Mouse (Mus musculus) stomach, postnatal 0 days (tissue): Measurements from ENCODE around the gene Tsga10. TPM values are rescaled to one million over a fixed set of nuclear protein-coding genes. Genes with fewer than 3 reads are reported as not detected.

Experiments used
- ATAC-seq: fragments of 200-750 bp; cut with Nextera tagmentation; 2 replicates; pipeline ENCODE4 v1.8.0; 2017; ENCODE audit not compliant: low FRiP score, low TSS enrichment
- DNase-seq: peaks from one replicate; pipeline ENCODE4 v3.0.0-alpha.2; 2016; ENCODE audit warnings: low spot score
- H3K27ac ChIP-seq: fragments of 300-500 bp; sonication (generic); replicated peaks from 2 replicates; pipeline ENCODE4 v1.5.1; 2014; ENCODE audit warnings: mild to moderate bottlenecking, control low read depth
- H3K27me3 ChIP-seq: fragments of 300-500 bp; sonication (generic); 2 replicates; pipeline ENCODE4 v1.6.1; 2014; ENCODE audit warnings: low read length; ENCODE audit not compliant: control insufficient read depth, insufficient read depth
- H3K36me3 ChIP-seq: fragments of 300-500 bp; sonication (generic); 2 replicates; pipeline ENCODE4 v1.6.1; 2014; ENCODE audit warnings: low read length, mixed read lengths; ENCODE audit not compliant: control insufficient read depth, insufficient read depth
- H3K4me1 ChIP-seq: fragments of 300-500 bp; sonication (generic); replicated peaks from 2 replicates; pipeline ENCODE4 v1.6.1; 2014; ENCODE audit warnings: antibody characterized with exemption; ENCODE audit not compliant: control insufficient read depth, insufficient read depth
- H3K4me2 ChIP-seq: fragments of 300-500 bp; sonication (generic); replicated peaks from 2 replicates; pipeline ENCODE4 v1.6.1; 2014; ENCODE audit warnings: low read depth, mild to moderate bottlenecking, control low read depth, moderate library complexity
- H3K4me3 ChIP-seq: fragments of 300-500 bp; sonication (generic); 2 replicates; pipeline ENCODE4 v1.5.1; 2014; ENCODE audit warnings: low read depth, low read length, control low read depth
- H3K9ac ChIP-seq: fragments of 300-500 bp; sonication (generic); 2 replicates; pipeline ENCODE4 v1.6.1; 2014; ENCODE audit warnings: mild to moderate bottlenecking, low read length, control low read depth, mixed read lengths
- H3K9me3 ChIP-seq: fragments of 300-500 bp; sonication (generic); 2 replicates; pipeline ENCODE4 v1.6.1; 2016; ENCODE audit warnings: low read length; ENCODE audit not compliant: control insufficient read depth
- CTCF ChIP-seq: IDR thresholded peaks from 2 replicates; pipeline ENCODE4 v1.5.1; 2016; ENCODE audit warnings: antibody characterized with exemption, low read depth, mild to moderate bottlenecking, moderate library complexity
- EP300 ChIP-seq: optimal IDR thresholded peaks from 2 replicates; pipeline ENCODE3; 2016; ENCODE audit warnings: antibody characterized with exemption
- WGBS: fragments of 180-500 bp; shearing (Covaris S2); extraction: QIAGEN DNeasy Blood & Tissue Kit; methylation state at CpG from one replicate; pipeline ENCODE4 v1.1.7; 2014; 5-methylcytosine and 5-hydroxymethylcytosine counted together
- polyA plus RNA-seq: library from polyadenylated mRNA; unstranded; fragments of >200 nt; fragmentation: Nextera tagmentation; extraction: Ambion mirVana; gene quantifications from 2 replicates; pipeline ENCODE4 v1.2.1, GENCODE M21; 2015

The Tsga10 gene
- polyA plus RNA-seq, 1 experiment from 2014 or later: 2.1 TPM

- WGBS: 93% methylated on average over 13 of the region's 13 CpGs
- Histone ChIP-seq H3K4me3 (no peak overlapping the region), H3K4me2 (no peak overlapping the region), H3K27me3 (no peaks in the 10 kb centered on the region), H3K36me3 (peaks cover 20% of the 10 kb centered on the region), H3K27ac (no peak overlapping the region), H3K9me3 (no peaks in the 10 kb centered on the region), H3K4me1 (no peaks in the 10 kb centered on the region), H3K9ac (no peak overlapping the region)
- TF ChIP-seq EP300: no peak
- no peak for TF ChIP-seq CTCF
- DNase-seq (no peak), ATAC-seq (0 out of 2 replicates have a peak, but pooled peaks have one; percentile 33)
Measured at GRCm38 (mm10) chr1:37877736-37878460, 11.7 kb upstream of the Tsga10 start.

GRCm38 (mm10) chr1:37873157-37873556, 6.9 kb upstream of the Tsga10 start:
- Histone ChIP-seq H3K36me3 (peaks cover 14% of the 10 kb centered on the region), H3K4me2 (peak overlapping the region; percentile 17; the same call in 1 of the 2 replicates), H3K27ac (no peak overlapping the region), H3K9ac (no peak overlapping the region), H3K9me3 (no peaks in the 10 kb centered on the region), H3K4me3 (no peak overlapping the region), H3K4me1 (no peaks in the 10 kb centered on the region), H3K27me3 (no peaks in the 10 kb centered on the region)
- WGBS: 58% methylated on average over 4 of the region's 4 CpGs
- DNase-seq (no peak), ATAC-seq (no peak)
- TF ChIP-seq EP300 (no peak), CTCF (no peak)

GRCm38 (mm10) chr1:37872131-37873067, 6.2 kb upstream of the Tsga10 start:
- 5% methylated on average over 33 of the region's 33 CpGs for WGBS
- H3K4me3 ChIP-seq: peak overlapping the region; percentile 52
- H3K27me3 ChIP-seq: no peaks in the 10 kb centered on the region
- ATAC-seq: peak; percentile 90
- H3K9me3 ChIP-seq: no peaks in the 10 kb centered on the region
- H3K36me3 ChIP-seq: peaks cover 9% of the 10 kb centered on the region
- DNase-seq: peak; percentile 90
- TF ChIP-seq EP300 (no peak), CTCF (0 out of 2 replicates have a peak, but pooled peaks have one; percentile 4)
- no peaks in the 10 kb centered on the region for H3K4me1 ChIP-seq
- H3K4me2 ChIP-seq: peak overlapping the region; percentile 64
- peak overlapping the region; percentile 49 for H3K9ac ChIP-seq
- H3K27ac ChIP-seq: peak overlapping the region; percentile 86

GRCm38 (mm10) chr1:37871704-37872103, 5.5 kb upstream of the Tsga10 start, which contains the start of gene Lipt1:
Gene Lipt1 (plus strand): TSS chr1:37871738.
- peak within 1 kb of the TSS; percentile 49 for H3K9ac ChIP-seq
- H3K4me3 ChIP-seq: peak within 1 kb of the TSS; percentile 52
- DNase-seq (peak; percentile 48), ATAC-seq (peak; percentile 71)
- H3K27me3 ChIP-seq: no peaks in the 10 kb centered on the region
- 7% methylated on average over 7 of the region's 7 CpGs for WGBS
- TF ChIP-seq EP300 (no peak), CTCF (no peak)
- peaks cover 8% of the 10 kb centered on the region for H3K36me3 ChIP-seq
- peak within 1 kb of the TSS; percentile 86 for H3K27ac ChIP-seq
- no peaks in the 10 kb centered on the region for H3K4me1 ChIP-seq
- no peaks in the 10 kb centered on the region for H3K9me3 ChIP-seq
- H3K4me2 ChIP-seq: peak within 1 kb of the TSS; percentile 64

GRCm38 (mm10) chr1:37869362-37869761, 3.1 kb upstream of the Tsga10 start:
- Histone ChIP-seq H3K4me1 (no peaks in the 10 kb centered on the region), H3K9ac (no peak overlapping the region), H3K27ac (no peak overlapping the region), H3K4me2 (no peak overlapping the region), H3K27me3 (no peaks in the 10 kb centered on the region), H3K36me3 (no peaks in the 10 kb centered on the region), H3K9me3 (no peaks in the 10 kb centered on the region), H3K4me3 (no peak overlapping the region)
- TF ChIP-seq EP300 (no peak), CTCF (no peak)
- no peak for DNase-seq
- whole genome bisulfite sequencing: 34% methylated on average over 2 of the region's 2 CpGs
- ATAC-seq: no peak

- H3K9me3 ChIP-seq: no peaks in the 10 kb centered on the region
- ATAC-seq: no peak
- no peaks in the 10 kb centered on the region for H3K4me1 ChIP-seq
- DNase-seq: no peak
- no peak overlapping the region for H3K27ac ChIP-seq
- no peak overlapping the region for H3K4me2 ChIP-seq
- WGBS: 61% methylated on average over 10 of the region's 10 CpGs
- H3K27me3 ChIP-seq: no peaks in the 10 kb centered on the region
- no peak overlapping the region for H3K9ac ChIP-seq
- TF ChIP-seq CTCF (no peak), EP300 (no peak)
- no peak overlapping the region for H3K4me3 ChIP-seq
- no peaks in the 10 kb centered on the region for H3K36me3 ChIP-seq
Measured at GRCm38 (mm10) chr1:37868640-37869039, 2.4 kb upstream of the Tsga10 start.
